Mouse (Mus musculus) kidney, embryonic 14.5 days (tissue): ENCODE results near the gene Fam117a. TPM values are rescaled to one million over a fixed set of nuclear protein-coding genes. Genes with fewer than 3 reads are reported as not detected.
A peak's percentile ranks its signal among the peaks of the same experiment; 100 is the strongest.

Source experiments
- ATAC-seq: fragments of 200-750 bp; cut with Nextera tagmentation; 2 replicates; pipeline ENCODE4 v1.8.0; 2017; ENCODE audit warnings: moderate number of reproducible peaks, mild to moderate bottlenecking, moderate TSS enrichment, moderate library complexity; ENCODE audit not compliant: low FRiP score, low TSS enrichment
- H3K27ac ChIP-seq: fragments of 300-500 bp; sonication (generic); 2 replicates; pipeline ENCODE4 v1.5.1; 2014; ENCODE audit warnings: low read depth, mild to moderate bottlenecking, low read length, moderate library complexity, mixed read lengths
- H3K27me3 ChIP-seq: fragments of 300-500 bp; sonication (generic); 2 replicates; pipeline ENCODE4 v1.6.1; 2014; ENCODE audit warnings: mild to moderate bottlenecking, low read length; ENCODE audit not compliant: control insufficient read depth, insufficient read depth
- H3K36me3 ChIP-seq: fragments of 300-500 bp; sonication (generic); 2 replicates; pipeline ENCODE4 v1.6.1; 2014; ENCODE audit warnings: low read length, mixed read lengths; ENCODE audit not compliant: control insufficient read depth, insufficient read depth
- H3K4me1 ChIP-seq: fragments of 300-500 bp; sonication (generic); 2 replicates; pipeline ENCODE4 v1.6.1; 2014; ENCODE audit warnings: low read length, mixed read lengths; ENCODE audit not compliant: control insufficient read depth, insufficient read depth
- H3K4me2 ChIP-seq: fragments of 300-500 bp; sonication (generic); replicated peaks from 2 replicates; pipeline ENCODE4 v1.6.1; 2014; ENCODE audit warnings: low read depth, mild to moderate bottlenecking, low read length
- H3K4me3 ChIP-seq: fragments of 300-500 bp; sonication (generic); 2 replicates; pipeline ENCODE4 v1.5.1; 2014; ENCODE audit warnings: mild to moderate bottlenecking, low read length
- H3K9ac ChIP-seq: fragments of 300-500 bp; sonication (generic); 2 replicates; pipeline ENCODE4 v1.6.1; 2014; ENCODE audit warnings: low read depth, mild to moderate bottlenecking, low read length, moderate library complexity
- H3K9me3 ChIP-seq: fragments of 300-500 bp; sonication (generic); 2 replicates; pipeline ENCODE4 v1.6.1; 2016; ENCODE audit warnings: low read length; ENCODE audit not compliant: control insufficient read depth
- whole genome bisulfite sequencing: fragments of 180-500 bp; shearing (Covaris S2); extraction: QIAGEN DNeasy Blood & Tissue Kit; methylation state at CpG from one replicate; pipeline ENCODE4 v1.1.7; 2014; 5-methylcytosine and 5-hydroxymethylcytosine counted together
- polyA plus RNA-seq: library from polyadenylated mRNA; unstranded; fragments of >200 nt; fragmentation: Nextera tagmentation; extraction: Ambion mirVana; gene quantifications from 2 replicates; pipeline ENCODE4 v1.2.1, GENCODE M21; 2014

Fam117a gene
- polyA plus RNA-seq, 1 experiment from 2014 or later = 13.0 TPM

GRCm38 (mm10) chr11:95337846-95338342, 1.1 kb downstream of the Fam117a start:
- WGBS = 15% methylated on average over 9 of the region's 9 CpGs
- H3K9me3 ChIP-seq = no peaks in the 10 kb centered on the region
- H3K36me3 ChIP-seq = no peaks in the 10 kb centered on the region
- H3K4me2 ChIP-seq = peak overlapping the region; percentile 48
- H3K4me3 ChIP-seq = peak overlapping the region; percentile 85
- ATAC-seq = no peak
- H3K27me3 ChIP-seq = no peaks in the 10 kb centered on the region
- peaks cover 12% of the 10 kb centered on the region for H3K4me1 ChIP-seq
- no peak overlapping the region for H3K27ac ChIP-seq
- H3K9ac ChIP-seq = peak overlapping the region; percentile 79; the same call in 1 of the 2 replicates

- Histone ChIP-seq H3K27ac (no peak overlapping the region), H3K27me3 (no peaks in the 10 kb centered on the region), H3K4me3 (peak overlapping the region; percentile 1; the same call in 1 of the 2 replicates), H3K36me3 (no peaks in the 10 kb centered on the region), H3K4me2 (peak overlapping the region; percentile 20), H3K9me3 (no peaks in the 10 kb centered on the region), H3K4me1 (peaks cover 12% of the 10 kb centered on the region), H3K9ac (peak overlapping the region; percentile 46)
- ATAC-seq = no peak
- 10% methylated on average over 14 of the region's 14 CpGs for WGBS
These were observed 2.7 kb downstream of the Fam117a start for GRCm38 (mm10) chr11:95339471-95340021.

GRCm38 (mm10) chr11:95340259-95340658, 3.4 kb downstream of the Fam117a start:
- ATAC-seq = no peak
- H3K27ac ChIP-seq = no peak overlapping the region
- no peaks in the 10 kb centered on the region for H3K36me3 ChIP-seq
- H3K9me3 ChIP-seq = no peaks in the 10 kb centered on the region
- no peak overlapping the region for H3K4me2 ChIP-seq
- no peak overlapping the region for H3K4me3 ChIP-seq
- H3K27me3 ChIP-seq = no peaks in the 10 kb centered on the region
- H3K9ac ChIP-seq = no peak overlapping the region
- WGBS = 90% methylated on average over 1 of the region's 1 CpGs
- H3K4me1 ChIP-seq = peaks cover 12% of the 10 kb centered on the region

GRCm38 (mm10) chr11:95340664-95341063, 3.8 kb downstream of the Fam117a start:
- H3K4me3 ChIP-seq = no peak overlapping the region
- 46% methylated on average over 5 of the region's 5 CpGs for WGBS
- no peaks in the 10 kb centered on the region for H3K36me3 ChIP-seq
- H3K27me3 ChIP-seq = no peaks in the 10 kb centered on the region
- no peak for ATAC-seq
- H3K27ac ChIP-seq = no peak overlapping the region
- no peak overlapping the region for H3K9ac ChIP-seq
- H3K9me3 ChIP-seq = no peaks in the 10 kb centered on the region
- H3K4me2 ChIP-seq = no peak overlapping the region
- H3K4me1 ChIP-seq = peaks cover 12% of the 10 kb centered on the region

- ATAC-seq = no peak
- 34% methylated on average over 4 of the region's 4 CpGs for WGBS
- peaks cover 9% of the 10 kb centered on the region; the same call in 1 of the 2 replicates for H3K36me3 ChIP-seq
- no peak overlapping the region for H3K27ac ChIP-seq
- no peak overlapping the region for H3K4me2 ChIP-seq
- H3K9me3 ChIP-seq = no peaks in the 10 kb centered on the region
- H3K4me3 ChIP-seq = no peak overlapping the region
- no peak overlapping the region for H3K9ac ChIP-seq
- H3K4me1 ChIP-seq = peaks cover 12% of the 10 kb centered on the region
- H3K27me3 ChIP-seq = no peaks in the 10 kb centered on the region
These were observed 6.4 kb downstream of the Fam117a start for GRCm38 (mm10) chr11:95343180-95343579.

- Histone ChIP-seq H3K9ac (no peak overlapping the region), H3K27ac (no peak overlapping the region)
These were observed 7.4 kb downstream of the Fam117a start for GRCm38 (mm10) chr11:95344181-95344580.

GRCm38 (mm10) chr11:95350289-95350688, 13.5 kb downstream of the Fam117a start:
- Histone ChIP-seq H3K4me2 (no peak overlapping the region), H3K9ac (no peak overlapping the region), H3K36me3 (peaks cover 12% of the 10 kb centered on the region; the same call in 1 of the 2 replicates), H3K4me1 (no peaks in the 10 kb centered on the region; the same call in 1 of the 2 replicates), H3K27me3 (no peaks in the 10 kb centered on the region), H3K4me3 (no peak overlapping the region), H3K27ac (no peak overlapping the region), H3K9me3 (no peaks in the 10 kb centered on the region)
- ATAC-seq = no peak
- 44% methylated on average over 6 of the region's 6 CpGs for WGBS

More at GRCm38 (mm10) chr11:95344181-95344580, 7.4 kb downstream of the Fam117a start:
- H3K36me3 ChIP-seq = peaks cover 12% of the 10 kb centered on the region; the same call in 1 of the 2 replicates
- H3K27me3 ChIP-seq = no peaks in the 10 kb centered on the region
- no peaks in the 10 kb centered on the region for H3K9me3 ChIP-seq
- H3K4me3 ChIP-seq = no peak overlapping the region
- no peak for ATAC-seq
- peaks cover 6% of the 10 kb centered on the region for H3K4me1 ChIP-seq
- WGBS = 35% methylated on average over 2 of the region's 2 CpGs
- H3K4me2 ChIP-seq = no peak overlapping the region

- H3K4me2 ChIP-seq = no peak overlapping the region
- no peak overlapping the region for H3K27ac ChIP-seq
- H3K4me1 ChIP-seq = no peaks in the 10 kb centered on the region; the same call in 1 of the 2 replicates
- H3K9ac ChIP-seq = no peak overlapping the region
- H3K4me3 ChIP-seq = no peak overlapping the region
- ATAC-seq = no peak
- no peaks in the 10 kb centered on the region for H3K9me3 ChIP-seq
- peaks cover 12% of the 10 kb centered on the region; the same call in 1 of the 2 replicates for H3K36me3 ChIP-seq
- WGBS = 91% methylated on average over 3 of the region's 3 CpGs
- H3K27me3 ChIP-seq = no peaks in the 10 kb centered on the region
These were observed 14.1 kb downstream of the Fam117a start for GRCm38 (mm10) chr11:95350960-95351359.

GRCm38 (mm10) chr11:95352686-95353085, 15.9 kb downstream of the Fam117a start:
- H3K4me2 ChIP-seq = no peak overlapping the region
- peaks cover 4% of the 10 kb centered on the region; the same call in 1 of the 2 replicates for H3K36me3 ChIP-seq
- no peaks in the 10 kb centered on the region for H3K27me3 ChIP-seq
- 95% methylated on average over 2 of the region's 2 CpGs for whole genome bisulfite sequencing
- H3K9ac ChIP-seq = no peak overlapping the region
- H3K4me1 ChIP-seq = no peaks in the 10 kb centered on the region; the same call in 1 of the 2 replicates
- H3K4me3 ChIP-seq = no peak overlapping the region
- ATAC-seq = no peak
- H3K27ac ChIP-seq = no peak overlapping the region
- H3K9me3 ChIP-seq = no peaks in the 10 kb centered on the region
